Mouse (Mus musculus) forebrain, embryonic 12.5 days (tissue): ENCODE measurements around the gene Ift122. TPM values are rescaled to one million over a fixed set of nuclear protein-coding genes. Genes with fewer than 3 reads are reported as not detected.

Source experiments
- ATAC-seq: fragments of 200-750 bp; cut with Nextera tagmentation; 2 replicates; pipeline ENCODE4 v1.8.0; 2017; ENCODE audit warnings: moderate TSS enrichment; ENCODE audit not compliant: low FRiP score
- H3K27ac ChIP-seq: fragments of 300-500 bp; sonication (generic); 2 replicates; pipeline ENCODE4 v1.5.1; 2016; ENCODE audit warnings: mild to moderate bottlenecking
- H3K27me3 ChIP-seq: fragments of 300-500 bp; sonication (generic); 2 replicates; pipeline ENCODE4 v1.6.1; 2016; ENCODE audit warnings: mild to moderate bottlenecking
- H3K36me3 ChIP-seq: fragments of 300-500 bp; sonication (generic); replicated peaks from 2 replicates; pipeline ENCODE4 v1.6.1; 2016; ENCODE audit warnings: mild to moderate bottlenecking
- H3K4me1 ChIP-seq: fragments of 300-500 bp; sonication (generic); 2 replicates; pipeline ENCODE4 v1.6.1; 2016
- H3K4me2 ChIP-seq: fragments of 300-500 bp; sonication (generic); 2 replicates; pipeline ENCODE4 v1.6.1; 2016; ENCODE audit warnings: mild to moderate bottlenecking, moderate library complexity
- H3K4me3 ChIP-seq: fragments of 300-500 bp; sonication (generic); replicated peaks from 2 replicates; pipeline ENCODE4 v1.5.1; 2016; ENCODE audit warnings: mild to moderate bottlenecking
- H3K9ac ChIP-seq: fragments of 300-500 bp; sonication (generic); 2 replicates; pipeline ENCODE4 v1.6.1; 2016; ENCODE audit warnings: mild to moderate bottlenecking
- H3K9me3 ChIP-seq: fragments of 300-500 bp; sonication (generic); 2 replicates; pipeline ENCODE4 v1.6.1; 2016
- WGBS: fragments of 180-500 bp; shearing (Covaris S2); methylation state at CpG from one replicate; pipeline ENCODE4 v1.1.7; 2016; 5-methylcytosine and 5-hydroxymethylcytosine counted together
- polyA plus RNA-seq: library from polyadenylated mRNA; unstranded; fragments of >200 nt; fragmentation: Nextera tagmentation; extraction: Ambion mirVana; gene quantifications from 2 replicates; pipeline ENCODE4 v1.2.1, GENCODE M21; 2016

The Ift122 gene
- polyA plus RNA-seq, 1 experiment from 2014 or later = 29.9 TPM

GRCm38 (mm10) chr6:115968700-115969099 is 115.4 kb downstream of the Ift122 start:
- no peak for ATAC-seq
- 78% methylated on average over 6 of the region's 6 CpGs for whole genome bisulfite sequencing
- no peak overlapping the region for H3K9ac ChIP-seq
- no peak overlapping the region for H3K27ac ChIP-seq
- peaks cover 19% of the 10 kb centered on the region for H3K4me1 ChIP-seq
- H3K4me3 ChIP-seq = no peak overlapping the region
- no peaks in the 10 kb centered on the region for H3K9me3 ChIP-seq
- H3K27me3 ChIP-seq = no peaks in the 10 kb centered on the region
- H3K4me2 ChIP-seq = no peak overlapping the region
- H3K36me3 ChIP-seq = no peaks in the 10 kb centered on the region

- WGBS = 71% methylated on average over 9 of the region's 9 CpGs
- Histone ChIP-seq H3K4me1 (peaks cover 19% of the 10 kb centered on the region), H3K27ac (no peak overlapping the region), H3K4me3 (no peak overlapping the region), H3K27me3 (no peaks in the 10 kb centered on the region), H3K9ac (no peak overlapping the region), H3K36me3 (no peaks in the 10 kb centered on the region), H3K9me3 (no peaks in the 10 kb centered on the region), H3K4me2 (no peak overlapping the region)
- ATAC-seq = no peak
These were observed 115.8 kb downstream of the Ift122 start for GRCm38 (mm10) chr6:115969103-115969502.

GRCm38 (mm10) chr6:115969952-115970351 is 116.7 kb downstream of the Ift122 start:
- Histone ChIP-seq H3K4me3 (no peak overlapping the region), H3K4me1 (peaks cover 19% of the 10 kb centered on the region), H3K27me3 (no peaks in the 10 kb centered on the region), H3K9me3 (no peaks in the 10 kb centered on the region), H3K36me3 (no peaks in the 10 kb centered on the region), H3K9ac (no peak overlapping the region), H3K4me2 (no peak overlapping the region), H3K27ac (no peak overlapping the region)
- 51% methylated on average over 6 of the region's 6 CpGs for WGBS
- no peak for ATAC-seq

GRCm38 (mm10) chr6:115971273-115972060 is 118.2 kb downstream of the Ift122 start:
- WGBS = 72% methylated on average over 13 of the region's 13 CpGs
- Histone ChIP-seq H3K4me1 (peaks cover 19% of the 10 kb centered on the region), H3K9ac (no peak overlapping the region), H3K9me3 (no peaks in the 10 kb centered on the region), H3K27ac (peak overlapping the region; percentile 46; the same call in 1 of the 2 replicates), H3K4me3 (no peak overlapping the region), H3K27me3 (no peaks in the 10 kb centered on the region), H3K4me2 (no peak overlapping the region), H3K36me3 (no peaks in the 10 kb centered on the region)
- ATAC-seq = peak; percentile 35; the same call in 1 of the 2 replicates

GRCm38 (mm10) chr6:115972083-115972764 is 119.0 kb downstream of the Ift122 start:
- 0 out of 2 replicates have a peak, but pooled peaks have one; percentile 12 for ATAC-seq
- no peaks in the 10 kb centered on the region for H3K27me3 ChIP-seq
- no peaks in the 10 kb centered on the region for H3K9me3 ChIP-seq
- H3K27ac ChIP-seq = 0 out of 2 replicates have a peak overlapping the region, but pooled peaks have one; percentile 46
- H3K4me2 ChIP-seq = no peak overlapping the region
- no peak overlapping the region for H3K9ac ChIP-seq
- no peaks in the 10 kb centered on the region for H3K36me3 ChIP-seq
- peaks cover 19% of the 10 kb centered on the region for H3K4me1 ChIP-seq
- H3K4me3 ChIP-seq = no peak overlapping the region
- WGBS = 75% methylated on average over 7 of the region's 7 CpGs

- Histone ChIP-seq H3K9me3 (no peaks in the 10 kb centered on the region), H3K4me1 (peaks cover 13% of the 10 kb centered on the region), H3K4me3 (no peak overlapping the region), H3K4me2 (no peak overlapping the region), H3K27ac (no peak overlapping the region), H3K27me3 (no peaks in the 10 kb centered on the region), H3K36me3 (no peaks in the 10 kb centered on the region), H3K9ac (no peak overlapping the region)
- no peak for ATAC-seq
- WGBS = 88% methylated on average over 15 of the region's 15 CpGs
These were observed 120.0 kb downstream of the Ift122 start for GRCm38 (mm10) chr6:115973139-115973875.

GRCm38 (mm10) chr6:115973881-115974662 is 120.8 kb downstream of the Ift122 start:
- WGBS = 87% methylated on average over 16 of the region's 16 CpGs
- no peak overlapping the region for H3K4me2 ChIP-seq
- H3K27me3 ChIP-seq = no peaks in the 10 kb centered on the region
- no peak overlapping the region for H3K27ac ChIP-seq
- H3K4me1 ChIP-seq = peaks cover 8% of the 10 kb centered on the region
- no peak for ATAC-seq
- H3K36me3 ChIP-seq = no peaks in the 10 kb centered on the region
- H3K9me3 ChIP-seq = no peaks in the 10 kb centered on the region
- H3K9ac ChIP-seq = no peak overlapping the region
- H3K4me3 ChIP-seq = no peak overlapping the region

- Histone ChIP-seq H3K27ac (no peak overlapping the region), H3K4me2 (no peak overlapping the region)
These were observed 122.3 kb downstream of the Ift122 start for GRCm38 (mm10) chr6:115975606-115976005.

More at GRCm38 (mm10) chr6:115975606-115976005, 122.3 kb downstream of the Ift122 start:
- Histone ChIP-seq H3K4me3 (no peak overlapping the region), H3K36me3 (no peaks in the 10 kb centered on the region), H3K27me3 (no peaks in the 10 kb centered on the region), H3K9me3 (no peaks in the 10 kb centered on the region), H3K4me1 (peaks cover 13% of the 10 kb centered on the region), H3K9ac (no peak overlapping the region)
- ATAC-seq = no peak
- WGBS = 90% methylated on average over 8 of the region's 8 CpGs

Other genes with a start within 250 kb of the Ift122 start
- gene Raf1, start 176.8 kb upstream of the Ift122 start, polyA plus RNA-seq = 155 and 156 TPM in 2 replicates
- 0.87 and 1.1 TPM in 2 replicates for gene Tmem40, start 91.1 kb upstream of the Ift122 start, polyA plus RNA-seq
- 40.8 and 43.1 TPM in 2 replicates for gene Cand2, start 78.9 kb upstream of the Ift122 start, polyA plus RNA-seq
- gene Rpl32, start 44.7 kb upstream of the Ift122 start, polyA plus RNA-seq = 1,718 and 1,828 TPM in 2 replicates
- 1.7 and 2.3 TPM in 2 replicates for gene Efcab12, start 15.1 kb upstream of the Ift122 start, polyA plus RNA-seq
- 28.7 TPM in 2 replicates for gene Mbd4, start 99 bp upstream of the Ift122 start, polyA plus RNA-seq
- gene Rho, start 78.3 kb downstream of the Ift122 start, polyA plus RNA-seq = 0.43 TPM in 1 of 2 replicates, not detected in the other
- gene H1foo, start 91.5 kb downstream of the Ift122 start, polyA plus RNA-seq = not detected in 2 replicates
- 18.8 and 19.2 TPM in 2 replicates for gene Plxnd1, start 141.5 kb downstream of the Ift122 start, polyA plus RNA-seq